8 mouse cellular contexts compared by ENCODE assay signal in the genomic region with DNA sequence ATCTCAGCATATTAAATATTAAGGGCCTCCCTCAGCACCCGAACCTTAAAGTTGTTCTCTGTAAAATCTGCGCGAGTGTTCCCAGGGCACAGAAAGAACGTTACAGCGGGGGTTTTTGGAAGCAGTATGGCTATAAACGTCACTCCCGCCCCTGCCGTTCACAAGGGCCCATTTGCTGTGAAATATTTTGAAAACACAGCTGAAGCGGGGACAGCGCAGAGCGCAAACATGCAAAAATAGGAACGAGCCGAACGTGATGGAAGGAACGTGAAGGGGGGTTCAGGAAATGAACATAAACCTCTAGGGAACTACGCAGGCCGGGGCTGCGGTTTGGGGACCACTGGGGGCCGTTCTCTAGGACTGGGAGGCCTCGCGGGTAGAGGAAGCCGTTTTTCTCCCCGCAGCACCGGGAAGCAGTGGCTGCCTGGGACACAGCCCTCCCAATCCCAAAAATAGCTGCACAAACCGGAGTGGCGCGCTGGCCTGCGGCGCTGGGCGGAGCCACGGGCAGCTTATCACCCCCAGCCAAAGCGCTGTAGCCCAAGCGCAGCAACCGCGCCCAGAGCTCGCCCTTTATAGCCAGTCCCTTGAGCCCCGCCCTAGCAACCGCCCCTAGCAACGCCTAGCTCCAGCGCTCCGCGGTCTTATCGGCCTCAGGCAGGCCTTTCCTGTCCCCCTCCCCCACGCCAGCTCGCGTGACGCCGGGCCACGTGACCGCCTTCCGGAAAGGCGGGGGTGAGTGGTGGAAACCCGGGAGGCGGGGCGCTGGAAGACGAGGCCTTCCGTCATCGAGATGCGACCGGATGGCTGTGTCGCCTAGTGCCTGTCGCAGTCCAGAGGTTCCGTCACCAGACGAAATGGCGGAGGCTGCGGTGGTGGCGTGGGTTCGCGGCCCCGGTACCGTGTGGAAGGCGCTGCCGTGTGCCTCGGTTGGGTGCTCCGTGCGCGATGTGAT. TPM values are rescaled to one million over a fixed set of nuclear protein-coding genes. Genes with fewer than 3 reads are reported as not detected.
DNase-seq lines count a peak whose midpoint lies in the region; ATAC-seq and TF ChIP-seq lines count a peak whose summit lies in the region.

A gene (plus strand): TSS at position 812 of the 955 bp plus-strand sequence.

- under 1% methylated on average over 77 of the region's 77 CpGs for WGBS in forebrain, embryonic 15.5 days
- WGBS in lung, adult 2 months = under 1% methylated on average over 77 of the region's 77 CpGs

- intact Hi-C loops in heart, postnatal 25 days (cut with DNase I) = loop anchor here (1.0 to 5.0 kb wide), 2 partner anchors 38 to 73 kb away; no protein-coding TSS in a partner anchor

- peaks cover 10 to 13% of the 10 kb centered on the region in 2 experiments; a peak in 3 of 4 replicates for H3K4me1 ChIP-seq in ES-E14 (ENCODE audit: control insufficient read depth in 2 of 2, insufficient read depth in 2 of 2, low read length in 2 of 2, poor library complexity in 1 of 2)
- peaks cover 48% of the 10 kb centered on the region for H3K4me1 ChIP-seq in forebrain, embryonic 15.5 days
- peaks cover 10% of the 10 kb centered on the region for H3K4me1 ChIP-seq in lung, adult 2 months (ENCODE audit: control insufficient read depth, insufficient read depth, low read length)

- peak within 1 kb of the TSS; percentile 74 to 86 for H3K4me3 ChIP-seq in ES-E14 (ENCODE audit: insufficient read depth in 1 of 2, low read depth in 1 of 2, low read length in 2 of 2, poor library complexity in 1 of 2, severe bottlenecking in 1 of 2)
- peak within 1 kb of the TSS; percentile 92 for H3K4me3 ChIP-seq in forebrain, embryonic 15.5 days
- peak within 1 kb of the TSS; percentile 94 for H3K4me3 ChIP-seq in lung, adult 2 months (replicated peaks; ENCODE audit: extremely low read depth, low read depth, low read length)

- DNase-seq in ES-E14 (ENCODE audit: low read depth, low spot score) = peak; percentile 100
- peak; percentile 100 for DNase-seq in cerebellum, adult 11-12 months
- DNase-seq in heart, postnatal 25 days (ENCODE audit: low spot score) = peak; percentile 100
- peak; percentile 99 to 100 for DNase-seq in layer of hippocampus, adult 18-20 months (ENCODE audit: low spot score in 2 of 2)
- DNase-seq in lung, adult 2 months = peak; percentile 100
- peak; percentile 100 for DNase-seq in thymus, adult 18-20 months

- peaks cover 6% of the 10 kb centered on the region; the same call in 1 of the 2 replicates for H3K36me3 ChIP-seq in ES-E14 (ENCODE audit: control insufficient read depth, insufficient read depth, low read length, poor library complexity, severe bottlenecking)
- 0 out of 2 replicates have a peak, but pooled peaks cover 7% of the 10 kb centered on the region for H3K36me3 ChIP-seq in forebrain, embryonic 15.5 days

- peak within 1 kb of the TSS; percentile 93 for H3K27ac ChIP-seq in ES-E14 (ENCODE audit: insufficient read depth, low read depth, low read length, poor library complexity, severe bottlenecking)
- peak within 1 kb of the TSS; percentile 99 for H3K27ac ChIP-seq in forebrain, embryonic 15.5 days (replicated peaks)

- TF ChIP-seq CTCF in lung, adult 2 months (IDR thresholded peaks at IDR 0.05; ENCODE audit: insufficient read depth, low read length) = no peak

- ATAC-seq in forebrain, embryonic 15.5 days (replicated peaks) = peak; percentile 97
- ATAC-seq in neutrophil, adult 5-6 weeks (ENCODE audit: extremely low read depth, insufficient number of reproducible peaks, low FRiP score, poor library complexity, severe bottlenecking) = peak; percentile 82

- no peaks in the 10 kb centered on the region for H3K27me3 ChIP-seq in forebrain, embryonic 15.5 days

- peak within 1 kb of the TSS; percentile 98 for H3K9ac ChIP-seq in ES-E14 (ENCODE audit: insufficient read depth, low read depth, low read length, poor library complexity, severe bottlenecking)
- H3K9ac ChIP-seq in forebrain, embryonic 15.5 days (replicated peaks) = peak within 1 kb of the TSS; percentile 81

- TF ChIP-seq POLR2A in lung, adult 2 months (IDR thresholded peaks at IDR 0.05; ENCODE audit: borderline replicate concordance, extremely low read depth, low read depth, low read length) = peak; percentile 99

- peak within 1 kb of the TSS; percentile 79 for H3K4me2 ChIP-seq in forebrain, embryonic 15.5 days (replicated peaks)

- H3K9me3 ChIP-seq in ES-E14 (ENCODE audit: control insufficient read depth, insufficient read depth, low read depth, low read length) = no peaks in the 10 kb centered on the region
- H3K9me3 ChIP-seq in forebrain, embryonic 15.5 days = no peaks in the 10 kb centered on the region

- in situ Hi-C loops in ES-E14 (cut with MboI; ENCODE audit: low sequenced_read_pairs in 2 of 2, unreplicated experiment in 2 of 2) = no loop called here

TF ChIP-seq in ES-E14, 5 proteins besides CTCF, POLR2A, EP300 and RAD21:
- TF ChIP-seq HCFC1 (IDR thresholded peaks at IDR 0.05; ENCODE audit: borderline replicate concordance, insufficient read depth, low read length) (peak; percentile 87; the same call in 1 of the 2 replicates), CHD2 (IDR thresholded peaks at IDR 0.05; ENCODE audit: low read depth, low read length) (0 out of 2 replicates have a peak, but pooled peaks have one; percentile 70), ZC3H11A (IDR thresholded peaks at IDR 0.05; ENCODE audit: borderline replicate concordance, low read depth, low read length) (no peak), MAFK (IDR thresholded peaks at IDR 0.05; ENCODE audit: insufficient read depth, low read depth, low read length) (no peak), ZNF384 (IDR thresholded peaks at IDR 0.05; ENCODE audit: low read depth, low read length) (no peak)

RNA-seq across cellular contexts. Expression of the gene that starts here (rescaled TPM):
- 39.6 and 41.2 TPM in 2 replicates for total RNA-seq in ES-E14 (2012; rRNA removed)
- polyA plus RNA-seq in forebrain, embryonic 15.5 days (2015; fragmentation: Nextera tagmentation; extraction: Ambion mirVana) = 35.7 and 35.9 TPM in 2 replicates
- 10 to 100 TPM; 10.4 to 11.8 TPM for total RNA-seq in heart, postnatal 25 days (2021)
- total RNA-seq in layer of hippocampus, adult 18-20 months (2021) = 10 to 100 TPM; 23.1 to 23.8 TPM
- 8.7 and 11.1 TPM in 2 replicates for polyA plus RNA-seq in lung, adult 2 months (2012; rRNA removed)
- 33.0 and 38.8 TPM in 2 replicates for total RNA-seq in neutrophil, adult 5-6 weeks (2017)

Comparison
In these comparisons a context has a peak if more than half of its experiments do, and no peak if none do; other contexts are left out.
1. Peak in every context shown above with its lines: DNase-seq, ATAC-seq, H3K4me3 ChIP-seq and H3K27ac ChIP-seq.